In genomic region chr5:52992210-52992897, GRCm38 (mm10) we compare ENCODE assay signal across 23 mouse cellular contexts. TPM values are rescaled to one million over a fixed set of nuclear protein-coding genes. Genes with fewer than 3 reads are reported as not detected.
DNase-seq lines count a peak whose midpoint lies in the region; ATAC-seq and TF ChIP-seq lines count a peak whose summit lies in the region.
"Had no signal": no experiment of that assay in that cellular context is flagged by ENCODE, and none has a peak within 500 bp of the region (broad histone marks: within the 10 kb centered on the region; RNA-seq: fewer than 3 reads in every experiment).

No protein-coding gene starts in this region.

- peak overlapping the region; percentile 38; the same call in 1 of the 2 replicates for H3K27ac ChIP-seq in lung, postnatal 0 days (ENCODE audit: low read length)
- H3K27ac ChIP-seq in liver, embryonic 13.5 days = peak overlapping the region; percentile 63
- H3K27ac ChIP-seq in liver, postnatal 0 days (ENCODE audit: low read depth) = peak overlapping the region; percentile 93
- H3K27ac ChIP-seq in midbrain, embryonic 10.5 days (replicated peaks) = no peak overlapping the region
- H3K27ac ChIP-seq: forebrain, embryonic 13.5 days; heart, embryonic 13.5 days; hindbrain, embryonic 12.5 days had no signal

- intact Hi-C loops in heart, postnatal 25 days (cut with DNase I) = no loop called here

- no peaks in the 10 kb centered on the region for H3K36me3 ChIP-seq in lung, postnatal 0 days (ENCODE audit: insufficient read depth, low read length)
- H3K36me3 ChIP-seq in liver, embryonic 13.5 days = no peaks in the 10 kb centered on the region
- H3K36me3 ChIP-seq in liver, postnatal 0 days (replicated peaks; ENCODE audit: insufficient read depth, low read length) = no peaks in the 10 kb centered on the region
- no peaks in the 10 kb centered on the region for H3K36me3 ChIP-seq in midbrain, embryonic 10.5 days
- H3K36me3 ChIP-seq: heart, embryonic 13.5 days; hindbrain, embryonic 12.5 days had no signal

- 77% methylated on average over 11 of the region's 11 CpGs for WGBS in lung, postnatal 0 days
- 60% methylated on average over 11 of the region's 11 CpGs for WGBS in liver, embryonic 13.5 days (ENCODE audit: insufficient replicate concordance)
- WGBS in liver, postnatal 0 days (ENCODE audit: insufficient replicate concordance) = 58% methylated on average over 11 of the region's 11 CpGs
- 91% methylated on average over 11 of the region's 11 CpGs for WGBS in midbrain, embryonic 10.5 days

- TF ChIP-seq CTCF in lung, postnatal 0 days (IDR thresholded peaks at IDR 0.05) = no peak
- TF ChIP-seq CTCF in liver, postnatal 0 days (IDR thresholded peaks at IDR 0.05; ENCODE audit: low read depth) = no peak

- DNase-seq in lung, postnatal 0 days (ENCODE audit: low spot score) = no peak
- no peak for DNase-seq in lung, adult 18-20 months
- DNase-seq in liver, embryonic 13.5 days = no peak
- peak; percentile 28 for DNase-seq in liver, postnatal 0 days
- no peak for DNase-seq in MN1 (ENCODE audit: low spot score)
- DNase-seq in heart, postnatal 25 days (ENCODE audit: low spot score) = no peak
- no peak for DNase-seq in midbrain, embryonic 10.5 days (ENCODE audit: low spot score)
- DNase-seq: adrenal gland, postnatal 14 days; cerebellum, adult 11-12 months; cerebellum, adult 9-10 months; cerebellum, postnatal 25 days; gastrocnemius, postnatal 36 days; heart, adult 11 months; heart, postnatal 4 days had no signal

- no peak overlapping the region for H3K4me3 ChIP-seq in lung, postnatal 0 days (ENCODE audit: low read depth, low read length)
- peak overlapping the region; percentile 42 for H3K4me3 ChIP-seq in liver, embryonic 13.5 days (replicated peaks)
- H3K4me3 ChIP-seq in liver, postnatal 0 days (ENCODE audit: low read depth, low read length) = peak overlapping the region; percentile 23
- no peak overlapping the region for H3K4me3 ChIP-seq in midbrain, embryonic 10.5 days
- H3K4me3 ChIP-seq: forebrain, embryonic 13.5 days; heart, embryonic 13.5 days; hindbrain, embryonic 12.5 days had no signal

- no peak for TF ChIP-seq EP300 in lung, postnatal 0 days (IDR thresholded peaks at IDR 0.05)
- 0 out of 2 replicates have a peak, but pooled peaks have one; percentile 21 for TF ChIP-seq EP300 in liver, postnatal 0 days (IDR thresholded peaks at IDR 0.05; ENCODE audit: low read depth)

- H3K9me3 ChIP-seq in lung, postnatal 0 days (ENCODE audit: low read length) = no peaks in the 10 kb centered on the region
- no peaks in the 10 kb centered on the region for H3K9me3 ChIP-seq in liver, embryonic 13.5 days (replicated peaks)
- H3K9me3 ChIP-seq in liver, postnatal 0 days (ENCODE audit: low read length) = no peaks in the 10 kb centered on the region
- H3K9me3 ChIP-seq in midbrain, embryonic 10.5 days (replicated peaks) = no peaks in the 10 kb centered on the region
- H3K9me3 ChIP-seq: forebrain, embryonic 13.5 days; hindbrain, embryonic 12.5 days had no signal

- H3K4me1 ChIP-seq in lung, postnatal 0 days (ENCODE audit: insufficient read depth, low read depth, low read length) = no peaks in the 10 kb centered on the region
- H3K4me1 ChIP-seq in liver, embryonic 13.5 days (replicated peaks) = no peaks in the 10 kb centered on the region
- peaks cover 8% of the 10 kb centered on the region; the same call in 1 of the 2 replicates for H3K4me1 ChIP-seq in liver, postnatal 0 days (ENCODE audit: insufficient read depth)
- H3K4me1 ChIP-seq in midbrain, embryonic 10.5 days = peaks cover 17% of the 10 kb centered on the region

- ATAC-seq in lung, postnatal 0 days = no peak
- peak; percentile 63 for ATAC-seq in liver, embryonic 13.5 days (ENCODE audit: low read depth)
- ATAC-seq in liver, postnatal 0 days = peak; percentile 71
- ATAC-seq: activated CD4-positive, CD25-positive, alpha-beta regulatory T cell, adult 4 months; forebrain, embryonic 13.5 days; Patski had no signal

- no peaks in the 10 kb centered on the region for H3K27me3 ChIP-seq in lung, postnatal 0 days (replicated peaks; ENCODE audit: insufficient read depth, low read length)
- no peaks in the 10 kb centered on the region for H3K27me3 ChIP-seq in liver, embryonic 13.5 days
- H3K27me3 ChIP-seq in liver, postnatal 0 days (ENCODE audit: insufficient read depth, low read length) = no peaks in the 10 kb centered on the region
- H3K27me3 ChIP-seq in midbrain, embryonic 10.5 days (ENCODE audit: low read depth, poor library complexity, severe bottlenecking) = no peaks in the 10 kb centered on the region
- H3K27me3 ChIP-seq: forebrain, embryonic 13.5 days; heart, embryonic 13.5 days; hindbrain, embryonic 12.5 days; Patski had no signal

- no peak overlapping the region for H3K4me2 ChIP-seq in lung, postnatal 0 days (replicated peaks; ENCODE audit: low read depth, low read length)
- no peak overlapping the region for H3K4me2 ChIP-seq in liver, embryonic 13.5 days
- peak overlapping the region; percentile 40; the same call in 1 of the 2 replicates for H3K4me2 ChIP-seq in liver, postnatal 0 days (ENCODE audit: low read depth, low read length)
- H3K4me2 ChIP-seq: forebrain, embryonic 13.5 days; heart, embryonic 13.5 days; hindbrain, embryonic 12.5 days had no signal

- no peak overlapping the region for H3K9ac ChIP-seq in lung, postnatal 0 days (replicated peaks; ENCODE audit: low read depth)
- H3K9ac ChIP-seq in liver, embryonic 13.5 days = no peak overlapping the region
- H3K9ac ChIP-seq in liver, postnatal 0 days (replicated peaks) = 0 out of 2 replicates have a peak overlapping the region, but pooled peaks have one; percentile 5
- H3K9ac ChIP-seq: forebrain, embryonic 13.5 days; heart, embryonic 13.5 days; hindbrain, embryonic 12.5 days had no signal

RNA-seq across cellular contexts. Expression of gene Slc34a2, which starts 45.5 kb away (rescaled TPM):
- 772 and 801 TPM in 2 replicates for polyA plus RNA-seq in lung, postnatal 0 days (2015; fragmentation: Nextera tagmentation; extraction: Ambion mirVana)
- polyA plus RNA-seq in liver, embryonic 13.5 days (2015; fragmentation: Nextera tagmentation; extraction: Ambion mirVana) = 0.03 and 0.06 TPM in 2 replicates
- polyA plus RNA-seq in liver, postnatal 0 days (2015; fragmentation: Nextera tagmentation; extraction: Ambion mirVana) = 0.35 and 0.54 TPM in 2 replicates
- total RNA-seq in heart, postnatal 25 days (2021) = under 1 TPM; 0.05 to 0.36 TPM
- not detected in 2 replicates for polyA plus RNA-seq in midbrain, embryonic 10.5 days (2016; fragmentation: Nextera tagmentation; extraction: Ambion mirVana)
- total RNA-seq: adrenal gland, adult 18-20 months; gastrocnemius, adult 8-10 months; gastrocnemius, postnatal 36 days; MEL had no signal
- polyA plus RNA-seq: activated CD4-positive, CD25-positive, alpha-beta regulatory T cell, adult 4 months; cortical plate, adult 2 months; forebrain, embryonic 13.5 days; heart, embryonic 13.5 days had no signal

Comparison
In these comparisons a context has a peak if more than half of its experiments do, and no peak if none do; other contexts are left out.
1. H3K4me3 ChIP-seq: peak in liver, embryonic 13.5 days (single experiment) and liver, postnatal 0 days (single experiment); none in lung, postnatal 0 days (single experiment) and midbrain, embryonic 10.5 days (single experiment).
2. RNA of gene Slc34a2, which starts 45.5 kb away (polyA plus RNA-seq): 772 to 801 TPM in lung, postnatal 0 days; 0.35 to 0.54 TPM in liver, postnatal 0 days, 0.03 to 0.06 TPM in liver, embryonic 13.5 days and not detected in midbrain, embryonic 10.5 days; every median in the first group is over 100 times any median in the second.